Mouse (Mus musculus) gastrocnemius, postnatal 25 days (tissue): ENCODE measurements around the gene Gbx2. TPM values are rescaled to one million over a fixed set of nuclear protein-coding genes. Genes with fewer than 3 reads are reported as not detected.

ENCODE experiments used
- DNase-seq: peaks from one replicate; pipeline ENCODE4 v3.0.0; 2022
- long read RNA-seq, 2 experiments: library from polyadenylated mRNA; stranded (forward); transcript quantifications; one replicate each; pipeline ENCODE4 v2.0.0; 2021
- total RNA-seq, 2 experiments: library from RNA; stranded (reverse); gene quantifications; 1 replicate in 1 of 2; 2 replicates in 1 of 2; pipeline ENCODE4 v1.2.3; 2021

Gbx2 gene
- total RNA-seq, result under 1 TPM in 1 of 2 experiments, not detected in 1; 0.23 TPM
- long read RNA-seq, experiment 1, result 0 reads
- long read RNA-seq, experiment 2, result 0 reads

DNA sequence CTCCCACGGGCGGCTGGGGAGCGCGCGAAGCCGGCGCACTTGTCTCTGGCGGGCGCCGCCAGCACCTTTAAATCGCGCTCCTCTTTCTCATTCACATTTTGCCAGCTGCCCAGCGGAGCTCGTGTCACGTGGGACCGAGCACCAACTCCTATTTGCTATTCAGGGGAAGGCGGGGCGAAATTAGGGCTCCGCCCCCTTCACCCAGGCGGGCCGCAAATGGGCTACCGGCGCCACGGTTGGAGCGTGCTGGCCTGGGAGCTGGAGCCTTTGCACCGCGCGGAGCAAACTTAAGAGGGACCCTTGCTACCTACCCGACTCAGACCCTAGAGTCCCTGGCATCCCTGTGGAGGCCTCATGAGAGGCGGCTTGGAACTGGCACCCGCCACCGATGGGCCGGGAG is at the start of gene Gbx2:
Gbx2 (minus strand) TSS at position 60 of the 400 bp plus-strand sequence.
- DNase-seq, result no peak

DNA sequence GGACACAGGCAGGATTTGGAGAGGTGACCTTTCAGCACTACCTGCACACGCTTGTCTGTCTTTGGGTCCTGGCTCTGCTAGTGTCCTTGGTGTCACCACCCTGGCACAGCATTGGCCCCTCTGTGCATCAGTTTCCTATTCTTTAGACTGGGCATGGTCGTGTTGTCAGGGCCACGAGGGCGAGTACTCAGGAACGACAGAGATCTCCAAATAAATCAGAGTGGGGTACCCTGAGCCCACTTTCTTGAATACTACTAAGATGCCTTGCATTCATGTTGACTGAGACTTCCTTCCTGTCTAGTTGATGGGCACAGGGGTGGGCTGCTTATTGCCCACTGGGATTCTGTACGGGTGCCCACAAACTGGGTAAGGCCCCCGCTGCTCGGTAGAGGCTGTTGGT is 46.3 kb upstream of the Gbx2 start:
- DNase-seq, result no peak

DNA sequence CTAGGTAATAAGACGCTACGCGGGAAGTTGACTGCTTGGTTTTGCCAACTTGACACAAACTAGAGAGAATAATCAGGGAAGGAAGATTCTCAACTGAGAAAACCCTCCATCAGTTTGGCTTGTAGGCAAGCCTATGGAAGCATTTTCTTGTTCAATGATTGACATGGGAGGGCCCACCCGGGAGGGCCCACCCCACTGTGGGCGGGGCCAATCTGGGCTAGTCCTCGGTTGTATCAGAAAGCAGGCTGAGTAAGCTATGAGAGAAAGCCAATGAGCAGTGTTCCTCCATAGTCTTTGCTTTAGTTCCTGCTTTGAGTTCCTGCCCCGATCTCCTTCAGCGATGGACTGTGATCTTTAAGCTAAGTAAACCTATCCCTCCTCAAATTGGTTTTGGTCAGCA is 45.4 kb upstream of the Gbx2 start:
- DNase-seq, result no peak

DNA sequence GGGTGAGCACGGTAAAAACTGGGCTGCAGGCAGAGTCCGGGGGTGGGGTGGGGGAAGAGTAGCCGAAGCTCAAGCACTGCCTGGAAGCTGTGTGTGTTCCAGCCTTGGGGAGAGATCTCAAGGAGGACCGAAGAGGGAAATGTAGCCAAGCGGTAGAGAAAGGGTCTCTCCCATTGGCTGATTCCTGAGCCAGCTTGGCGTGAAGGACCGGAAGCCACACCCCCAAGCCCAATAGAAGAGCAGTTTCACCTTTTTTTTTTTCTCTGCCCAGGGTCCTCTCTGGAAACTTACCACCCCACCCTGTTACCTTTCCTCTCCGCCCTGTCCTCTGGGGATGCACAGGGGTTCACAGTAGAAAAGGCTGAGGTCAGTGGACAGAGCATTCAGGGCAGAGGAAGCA is 43.6 kb upstream of the Gbx2 start:
- DNase-seq, result no peak

DNA sequence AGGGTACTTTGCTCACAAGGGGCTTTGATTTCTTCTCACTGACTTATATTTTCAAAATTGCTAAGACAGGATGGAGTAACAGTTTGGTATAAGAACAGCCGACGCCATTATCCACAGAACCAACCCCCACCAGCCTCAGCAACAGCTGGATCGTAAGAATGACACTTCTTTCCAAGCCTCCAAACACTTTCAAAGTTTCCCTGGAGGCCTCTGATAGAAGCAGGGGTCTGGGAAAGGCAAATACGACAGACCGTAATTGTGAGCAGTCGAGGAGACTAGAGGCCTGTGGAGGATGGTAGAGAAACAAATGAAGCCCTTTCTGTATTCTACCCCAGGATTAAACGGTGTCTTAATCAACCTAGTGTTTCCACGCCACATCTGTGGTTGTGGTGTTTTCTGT is 40.9 kb upstream of the Gbx2 start:
- no peak for DNase-seq

DNA sequence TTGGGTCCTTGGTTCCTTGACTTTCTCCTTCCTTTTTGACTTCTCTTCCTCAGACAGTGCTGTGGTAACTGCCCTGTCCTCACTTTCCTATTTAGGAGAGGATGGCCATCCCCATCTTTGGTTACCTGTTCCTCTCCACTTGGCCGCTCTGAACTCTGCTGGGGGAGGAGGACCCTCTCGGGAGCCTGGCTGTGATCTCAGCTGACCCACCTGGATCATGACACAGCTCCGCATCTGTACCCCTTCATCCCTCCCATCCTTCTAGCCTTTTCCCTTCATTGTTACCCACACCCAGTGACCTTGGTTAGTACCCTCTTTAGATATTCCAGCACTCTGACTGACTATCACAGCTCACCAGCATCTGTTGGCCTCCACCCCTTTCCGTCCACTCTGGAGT is 38.7 kb upstream of the Gbx2 start:
- no peak for DNase-seq

DNA sequence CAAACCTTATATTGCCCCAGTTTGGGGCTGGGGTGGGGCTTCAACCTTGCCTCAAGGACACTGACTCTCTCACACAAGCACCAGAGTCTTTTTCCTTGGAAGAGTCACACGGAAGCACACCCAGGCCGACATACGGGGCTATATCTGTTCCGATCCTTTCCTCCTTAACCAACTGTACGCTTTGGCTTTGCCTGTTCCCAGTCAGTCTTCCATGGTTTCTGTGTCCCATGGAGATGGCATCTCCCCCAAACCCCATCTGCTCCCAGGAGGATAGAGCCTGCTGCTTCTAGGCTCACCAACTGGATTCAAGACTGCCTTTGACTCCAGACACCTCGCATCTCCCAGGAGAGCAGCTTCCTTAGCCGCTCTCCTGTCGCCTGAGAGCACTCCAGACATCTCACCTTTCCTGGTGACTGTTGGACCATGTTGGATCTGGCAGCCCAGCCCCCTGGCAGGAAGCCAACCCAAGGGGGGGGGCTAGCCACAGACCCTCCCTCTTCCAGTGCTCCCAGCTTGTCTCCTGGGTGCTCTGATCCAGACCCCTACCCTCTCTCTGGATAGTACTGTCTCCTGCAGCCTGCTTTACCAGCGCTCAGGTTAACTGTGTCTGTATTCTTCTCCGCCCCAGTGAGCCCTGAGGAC is 38.2 kb upstream of the Gbx2 start:
- DNase-seq, result no peak

DNA sequence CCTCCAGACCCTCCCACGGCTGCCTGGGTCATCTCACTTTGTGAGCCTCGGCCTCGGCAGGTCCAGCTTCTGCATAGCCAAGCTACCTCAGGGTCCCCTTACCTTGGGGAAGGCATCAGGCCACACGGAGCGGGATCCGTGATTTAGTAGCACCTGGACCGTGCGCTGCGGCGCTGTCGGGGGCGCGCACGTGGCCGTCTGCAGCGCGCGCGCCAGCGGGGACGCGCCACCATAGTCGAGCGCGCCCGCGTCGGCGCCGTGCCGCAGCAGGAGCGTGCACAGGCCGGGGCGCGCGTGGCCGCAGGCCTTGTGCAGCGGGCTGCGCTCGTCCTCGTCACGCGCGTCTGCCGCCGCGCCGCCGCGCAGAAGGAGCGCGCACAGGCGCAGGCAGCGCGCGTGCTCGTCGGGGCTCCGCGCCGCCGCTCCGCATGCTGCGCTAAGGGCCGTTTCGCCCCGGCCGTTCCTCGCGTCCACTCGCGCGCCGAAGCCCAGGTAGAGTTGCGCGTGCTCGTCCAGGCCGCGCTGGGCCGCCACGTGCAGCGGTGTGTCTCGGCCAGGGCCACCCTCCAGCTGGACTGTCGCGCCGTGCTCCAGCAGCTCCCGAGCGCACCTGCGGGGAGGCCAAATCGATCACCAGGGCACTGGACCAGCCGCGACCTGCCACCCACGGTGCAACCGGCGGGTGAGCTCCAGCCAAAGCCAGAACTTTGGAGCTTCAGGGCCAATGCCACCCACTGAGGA is 37.3 kb upstream of the Gbx2 start:
- DNase-seq, result no peak

DNA sequence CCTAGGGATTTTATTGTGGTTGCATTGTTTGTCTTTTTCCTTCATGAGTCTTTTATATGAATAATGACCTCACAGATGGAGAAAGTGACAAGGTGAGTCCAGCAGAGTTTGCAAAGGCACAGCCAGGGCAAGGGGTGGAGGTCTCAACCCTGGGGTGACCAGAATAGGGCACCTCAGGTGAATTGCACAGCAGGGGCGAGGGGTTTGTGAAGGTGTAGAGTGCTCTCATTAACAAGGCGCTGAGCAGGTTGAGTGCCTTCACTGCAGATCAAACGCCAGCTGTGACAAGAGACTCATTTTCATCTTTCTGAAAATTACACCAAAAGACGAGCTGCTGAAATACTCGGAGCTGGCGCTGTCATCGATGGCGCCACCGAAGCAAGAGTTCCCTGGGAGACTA is 36.6 kb upstream of the Gbx2 start:
- DNase-seq, result no peak

DNA sequence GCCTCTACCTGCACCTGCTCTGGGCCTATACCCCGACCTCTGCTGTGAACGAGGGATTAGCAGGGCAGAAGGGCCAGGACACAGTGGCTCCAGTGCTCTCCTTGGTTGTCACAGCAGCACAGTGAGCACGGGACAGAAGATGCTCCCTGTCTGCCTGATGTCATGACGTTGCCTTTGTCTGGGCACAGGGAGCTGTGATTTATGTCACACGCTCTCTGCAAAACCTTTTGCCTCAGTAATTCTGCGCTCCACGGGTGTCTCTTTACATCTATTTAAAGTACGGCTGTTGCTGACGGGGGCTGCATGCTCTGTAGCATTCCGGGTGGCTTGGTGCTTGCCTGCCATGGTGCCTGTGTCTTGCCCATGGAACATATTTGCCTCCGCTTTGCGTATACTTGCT is 33.4 kb upstream of the Gbx2 start:
- no peak for DNase-seq

DNA sequence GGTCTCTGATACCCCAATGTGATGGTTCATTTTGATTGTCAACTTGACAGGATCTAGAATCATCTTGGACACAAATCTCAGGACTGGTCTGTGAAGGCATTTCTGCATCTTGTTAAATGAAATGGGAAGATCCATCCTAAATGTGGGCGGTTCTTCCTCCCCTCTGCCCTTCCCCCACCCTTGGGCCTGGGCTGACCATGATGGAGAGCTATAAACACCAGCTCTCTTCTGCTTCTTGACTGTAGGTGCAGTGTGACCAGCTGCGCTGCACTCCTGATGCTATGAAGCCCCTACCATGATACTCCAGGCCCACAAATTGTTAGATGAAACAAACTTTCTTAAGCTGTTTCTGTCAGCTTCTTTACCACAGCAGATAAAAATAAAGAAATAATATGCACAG is 32.3 kb upstream of the Gbx2 start:
- DNase-seq, result no peak

DNA sequence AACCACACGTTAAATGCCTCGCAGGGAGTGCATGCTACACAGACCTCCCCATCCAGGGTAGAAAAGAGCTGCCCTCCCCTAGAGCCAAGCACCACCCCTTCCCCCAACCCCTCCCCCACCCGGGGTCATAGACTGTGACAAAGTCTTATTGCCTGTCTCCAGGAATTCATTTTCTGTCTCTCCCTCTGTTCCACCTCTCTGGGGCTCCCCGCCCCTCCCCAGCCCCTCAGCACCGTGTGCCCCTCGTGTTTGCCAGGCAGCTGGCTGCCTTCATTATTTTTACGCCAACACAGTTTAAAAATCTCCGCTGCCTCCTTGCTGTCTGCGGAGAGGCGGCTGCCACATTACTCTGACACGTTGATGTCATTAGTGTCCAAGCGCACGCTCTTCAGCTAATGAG is 31.1 kb upstream of the Gbx2 start:
- DNase-seq, result no peak

DNA sequence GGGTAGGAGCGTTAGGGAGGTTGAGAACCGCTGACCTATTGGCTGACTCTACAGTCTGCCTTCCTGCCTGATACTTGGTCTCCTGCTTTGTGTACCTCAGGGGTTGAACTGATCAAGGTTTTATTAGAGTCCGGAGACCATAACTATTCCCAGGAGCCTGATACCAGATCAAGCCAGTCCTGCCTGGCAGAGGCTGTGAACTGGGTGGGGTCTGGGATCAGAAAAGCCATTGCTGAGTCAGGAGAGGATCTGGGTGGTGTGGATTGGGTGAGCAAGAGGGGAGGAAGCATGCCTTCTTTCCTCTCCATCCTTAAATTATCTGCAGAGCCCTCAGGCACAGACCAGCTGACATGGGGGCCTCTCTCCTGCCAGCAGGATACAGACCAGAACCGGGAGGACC is 28.4 kb upstream of the Gbx2 start:
- DNase-seq, result no peak

DNA sequence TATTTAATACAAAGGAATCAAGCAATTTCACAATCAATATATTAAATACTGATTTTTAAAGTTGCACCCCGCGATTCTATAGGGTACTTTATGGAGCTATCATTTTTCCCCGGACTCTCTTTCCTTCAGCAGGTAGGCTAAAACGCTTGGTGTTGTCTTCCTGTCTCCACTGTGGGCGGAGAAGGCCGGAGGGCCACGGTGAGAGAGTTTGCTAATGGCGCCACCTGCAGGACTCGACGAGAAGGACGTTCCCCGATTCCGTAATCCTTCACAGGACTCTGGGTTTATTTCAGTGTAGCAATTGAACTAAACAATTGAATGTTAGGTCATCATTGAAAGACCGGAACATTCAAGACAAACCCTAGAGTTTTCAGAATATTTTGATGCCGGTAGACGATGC is 12.2 kb upstream of the Gbx2 start:
- no peak for DNase-seq

DNA sequence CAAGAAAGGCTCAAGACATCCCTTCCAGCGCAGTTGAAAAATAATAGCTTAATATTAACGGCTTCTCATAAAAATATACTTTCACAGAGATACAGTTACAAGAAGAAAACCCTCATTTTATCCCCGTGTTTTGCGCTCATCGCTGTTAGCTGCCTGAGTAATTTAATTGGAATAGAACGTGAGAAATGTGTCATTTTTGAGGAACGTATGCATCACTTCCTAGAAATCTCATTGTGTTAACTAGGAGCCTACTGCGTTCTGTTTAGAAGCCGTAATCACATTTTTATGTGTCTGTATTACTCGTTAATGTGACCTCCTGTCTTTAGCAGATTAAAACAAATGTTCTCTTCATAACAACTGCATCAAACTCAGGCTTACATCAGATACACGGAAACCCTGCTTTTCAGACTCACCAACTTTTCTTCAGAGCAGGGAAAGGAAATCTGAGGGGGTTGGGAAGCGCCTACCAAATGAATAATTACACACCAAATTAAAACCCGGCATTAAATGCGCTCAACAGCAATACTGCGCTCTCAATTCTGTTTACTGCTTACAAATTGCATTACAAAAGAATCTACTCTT is 11.5 kb upstream of the Gbx2 start:
- DNase-seq, result no peak

DNA sequence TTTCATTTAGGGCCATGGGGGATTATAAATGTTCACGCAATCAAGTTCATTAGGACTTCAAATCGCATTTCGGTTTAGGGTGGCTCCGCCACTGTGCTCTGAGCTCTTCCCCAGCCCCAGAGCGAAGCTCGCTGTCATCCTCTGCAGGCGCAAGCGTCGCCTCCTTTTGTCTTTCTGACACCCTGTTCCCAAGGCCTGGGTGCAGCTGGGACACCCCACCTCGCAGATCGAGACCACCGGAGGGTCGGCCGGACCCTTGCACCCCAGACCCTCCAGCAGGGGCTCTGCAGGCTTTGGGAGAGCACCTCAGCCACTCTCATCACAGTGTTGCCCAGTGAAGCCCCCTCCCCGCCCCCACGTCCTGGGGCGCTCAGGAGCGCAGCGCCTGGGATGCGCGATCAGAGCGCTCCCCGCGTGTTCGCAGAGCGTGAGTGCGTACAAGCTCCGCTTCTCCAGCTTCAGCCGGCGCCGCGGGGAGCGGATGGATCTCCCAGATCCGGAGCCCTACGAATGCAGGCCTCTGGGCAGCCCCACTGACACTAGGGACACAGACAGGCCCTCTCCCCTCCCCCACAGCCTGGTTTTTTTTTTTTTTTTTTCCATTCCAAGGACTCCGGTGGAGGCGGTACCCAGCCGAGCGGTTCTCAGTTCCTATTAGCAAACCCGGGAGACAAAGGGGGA is 10.9 kb upstream of the Gbx2 start:
- no peak for DNase-seq

DNA sequence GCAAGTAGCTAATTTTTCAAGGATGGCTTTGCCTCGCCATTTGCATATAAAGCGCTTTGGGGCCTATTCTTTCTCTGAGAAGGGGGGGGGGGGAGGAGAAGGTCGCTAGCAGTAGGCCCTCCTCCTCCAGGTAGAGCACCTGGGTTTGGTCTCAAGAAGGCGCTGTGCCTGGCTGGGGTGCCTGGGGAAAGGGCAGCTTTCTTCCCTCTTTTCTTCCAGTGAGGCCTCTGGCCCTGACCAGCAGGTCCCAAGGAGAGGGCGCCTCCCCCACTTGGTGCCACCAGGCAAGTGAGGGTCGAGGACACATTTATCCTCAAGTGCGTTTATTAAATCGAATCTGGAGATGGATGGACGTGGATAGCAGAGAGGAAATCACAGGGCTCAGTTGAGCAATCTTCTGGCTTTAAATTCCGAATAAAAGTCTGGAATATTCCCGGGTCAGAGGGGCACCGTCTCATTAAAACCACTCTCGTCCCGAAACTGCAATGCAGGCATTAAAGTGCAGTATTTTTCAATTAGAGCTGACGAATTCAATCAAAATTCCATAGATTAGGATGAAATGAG is 10.1 kb upstream of the Gbx2 start:
- DNase-seq, result no peak

DNA sequence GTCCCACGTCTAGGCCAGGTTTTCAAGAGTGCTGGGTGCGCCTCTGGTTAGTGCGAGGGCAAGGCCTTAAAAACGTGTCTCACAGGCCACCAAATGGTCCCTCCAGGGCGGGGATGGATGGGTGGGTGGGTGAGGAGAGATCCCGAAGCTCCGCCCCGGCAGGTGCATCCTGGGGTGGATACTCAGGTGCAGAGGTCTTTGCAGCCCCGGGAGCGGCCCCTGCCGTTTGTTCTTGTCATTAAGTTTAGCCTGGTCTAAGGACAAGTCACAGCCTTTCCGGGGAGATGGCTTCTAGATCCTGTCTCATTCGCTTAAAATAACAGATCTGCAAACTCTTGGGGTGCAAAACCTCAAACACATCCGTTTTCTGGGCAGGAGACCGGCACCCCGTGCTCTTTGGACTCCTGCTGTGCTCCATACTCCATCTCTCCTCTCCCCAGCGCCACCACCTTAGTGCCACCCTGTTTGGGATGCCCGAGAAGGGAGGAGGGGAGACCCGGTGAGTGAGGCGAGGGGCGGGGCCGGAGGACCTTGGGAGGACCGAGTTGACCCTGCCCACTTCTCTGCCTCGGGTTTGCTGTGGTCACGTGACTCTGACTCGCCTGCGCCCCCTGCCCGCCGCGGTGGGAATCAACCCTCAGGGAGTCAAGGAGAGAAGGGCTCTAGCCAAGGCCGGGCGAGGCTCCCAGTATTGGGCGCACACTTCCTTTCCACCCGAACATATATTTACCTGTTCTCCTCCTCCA is 9.2 kb upstream of the Gbx2 start:
- DNase-seq, result peak; percentile 49

DNA sequence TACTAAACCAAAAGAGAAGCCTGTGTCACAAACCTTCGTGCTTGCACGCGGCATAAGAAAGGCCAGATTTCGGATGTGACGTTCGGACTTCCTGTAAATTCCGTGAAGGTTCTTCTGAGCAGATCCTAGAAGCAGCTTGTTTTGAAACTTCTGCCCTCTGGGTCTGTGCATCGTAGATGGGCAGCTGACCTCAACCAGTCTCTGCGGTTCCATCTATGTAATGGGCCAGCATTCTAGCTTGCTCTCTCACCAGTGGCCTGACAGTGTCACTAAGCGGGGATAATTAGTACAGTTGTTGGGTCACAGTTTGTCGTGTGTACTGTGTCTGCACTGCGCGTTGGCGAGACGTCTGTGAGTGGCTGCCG is 8.6 kb upstream of the Gbx2 start:
- no peak for DNase-seq

DNA sequence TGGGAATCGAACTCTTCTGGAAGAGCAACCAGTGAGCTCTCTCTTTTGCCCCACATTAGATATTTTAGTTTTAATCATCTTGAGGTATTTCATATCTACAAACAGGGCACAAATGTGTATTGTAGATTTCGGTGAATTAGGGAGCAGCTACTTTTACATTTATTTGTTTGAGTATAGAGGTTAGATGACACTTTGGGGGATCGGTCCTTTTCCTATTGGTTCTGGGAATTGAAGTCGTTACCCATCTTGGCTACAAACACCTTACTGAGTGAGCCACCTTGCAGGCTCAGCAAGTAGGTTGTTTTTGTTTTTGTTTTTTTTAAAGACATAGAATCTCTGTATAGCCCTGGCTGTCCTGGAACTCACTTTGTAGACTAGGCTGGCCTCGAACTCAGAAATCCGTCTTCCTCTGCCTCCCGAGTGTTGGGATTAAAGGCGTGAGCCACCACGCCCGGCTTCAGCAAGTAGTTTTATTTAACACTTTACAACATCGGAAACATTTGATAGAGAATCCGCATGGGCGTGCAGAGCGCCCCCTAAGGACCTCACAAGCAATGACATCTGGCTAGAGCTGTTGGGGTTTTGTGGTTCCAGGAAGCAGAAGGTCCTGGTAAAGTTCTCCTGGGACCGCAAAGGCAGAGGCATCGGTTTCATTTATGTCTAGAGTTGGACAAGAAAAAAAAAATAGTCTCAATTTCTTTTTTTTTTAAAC is 8.1 kb upstream of the Gbx2 start:
- DNase-seq, result no peak
